Mouse (Mus musculus) left cerebral cortex, adult 8-10 months (tissue): ENCODE measurements around the gene Dpy19l2. TPM values are rescaled to one million over a fixed set of nuclear protein-coding genes. Genes with fewer than 3 reads are reported as not detected.
A peak's percentile ranks its signal among the peaks of the same experiment; 100 is the strongest.
"Not testable (repeated sequence)": the region's sequence is repeated elsewhere in the genome, so short reads cannot be mapped to it uniquely, and the experiment has no call there.

Experiments
- DNase-seq, 2 experiments: peaks; one replicate each; pipeline ENCODE4 v3.0.0; 2022; ENCODE audit warnings: low spot score in 2 of 2
- total RNA-seq, 4 experiments: library from RNA; stranded (reverse); gene quantifications; 2 replicates each; pipeline ENCODE4 v1.2.4; 2022

The Dpy19l2 gene
- total RNA-seq: under 1 TPM; 0.21 to 0.43 (median 0.34) TPM

DNA sequence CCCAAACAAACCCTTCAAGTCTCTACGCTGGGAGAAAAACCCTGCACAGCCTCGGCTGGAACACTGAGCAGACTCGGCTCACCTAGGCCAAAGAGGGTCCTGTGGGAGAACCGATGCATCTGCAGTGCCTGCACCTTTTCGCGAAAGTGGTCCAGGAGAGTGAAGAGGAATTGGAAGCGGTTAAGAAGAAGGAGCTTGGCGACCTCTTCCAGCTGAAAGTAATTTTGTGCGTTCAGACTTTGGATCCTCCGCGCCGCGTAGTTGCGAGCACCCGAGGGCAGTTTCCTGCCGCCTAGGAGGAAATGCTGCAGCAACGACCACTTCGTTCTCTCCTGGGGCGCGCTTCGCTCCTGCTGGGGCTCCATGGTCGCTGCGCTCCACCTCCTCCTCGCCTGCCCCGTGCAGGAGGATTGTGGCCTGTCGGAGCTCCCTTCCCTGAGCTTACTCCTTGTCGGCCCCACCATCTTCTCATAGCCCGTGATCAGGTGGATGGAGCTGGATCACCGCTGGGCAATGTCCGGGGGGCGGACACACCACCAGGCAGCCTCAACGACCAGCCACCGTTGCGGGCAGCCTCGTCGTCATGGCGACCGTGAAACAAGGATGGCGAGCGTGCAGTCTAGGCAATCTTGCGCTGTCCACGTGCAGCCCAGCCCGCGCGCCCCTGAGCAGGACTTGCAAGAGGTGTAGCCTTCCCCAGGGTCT lies at the start of gene Dpy19l2:
Dpy19l2 (minus strand) TSS at position 594 of the 705 bp plus-strand sequence.
- DNase-seq: peak; percentile 4 to 13

DNA sequence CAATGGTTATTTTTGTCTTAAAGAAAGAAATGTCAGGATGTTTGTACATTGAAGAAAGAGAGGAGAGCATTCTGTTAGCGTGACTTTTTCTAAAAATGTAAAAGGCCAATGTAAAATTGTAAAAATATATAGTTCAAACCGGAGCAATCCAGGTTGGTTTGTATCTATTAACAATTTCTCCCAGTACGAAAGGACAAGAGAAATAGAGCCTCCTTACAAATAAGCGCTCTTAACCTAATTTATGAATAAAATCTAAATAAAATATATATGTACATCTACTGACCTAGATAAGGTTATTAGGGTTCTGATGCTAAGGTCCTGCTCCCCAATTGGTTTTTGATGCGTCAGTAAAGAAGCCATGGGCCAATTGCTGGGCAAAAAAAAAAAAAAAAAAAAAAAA lies 48.9 kb upstream of the Dpy19l2 start:
- no peak for DNase-seq

DNA sequence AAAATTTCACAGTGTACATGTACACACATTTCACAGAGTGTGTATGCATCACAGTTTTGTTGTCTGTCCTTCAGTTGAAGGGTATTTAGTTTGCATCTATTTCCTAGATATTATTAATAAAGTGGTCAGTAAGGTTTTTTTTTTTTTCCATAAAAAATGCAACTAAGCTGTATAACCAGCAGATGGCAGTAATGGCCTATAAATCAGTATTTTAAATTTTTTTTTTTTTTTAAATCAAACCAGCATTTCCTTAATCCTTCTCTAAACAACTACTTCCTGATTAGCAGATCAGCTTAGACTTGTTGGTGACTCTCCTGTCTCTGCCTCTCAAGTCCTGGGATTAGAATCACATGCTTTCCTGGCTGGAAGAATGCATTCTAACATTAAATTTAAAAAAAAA lies 5.2 kb upstream of the Dpy19l2 start:
- DNase-seq: no peak

DNA sequence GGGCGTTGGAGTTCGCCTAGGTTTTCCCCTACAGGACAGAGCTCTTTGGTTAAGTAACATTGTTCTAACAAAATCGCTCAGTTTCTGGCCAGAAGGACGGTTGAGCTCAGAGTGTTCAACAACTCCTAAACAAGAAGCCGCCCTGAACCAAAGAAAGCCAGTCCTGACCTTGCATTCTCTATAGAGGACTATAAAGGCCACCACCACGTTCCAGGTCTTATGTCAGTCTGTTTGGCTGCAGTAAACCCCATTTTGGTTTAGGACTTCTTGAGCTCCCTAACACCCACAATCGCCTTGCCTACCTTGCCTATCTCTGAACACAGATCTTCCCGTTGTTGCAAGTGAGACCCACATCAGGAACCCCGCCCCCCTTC lies 299 bp upstream of the Dpy19l2 start:
- no peak for DNase-seq

DNA sequence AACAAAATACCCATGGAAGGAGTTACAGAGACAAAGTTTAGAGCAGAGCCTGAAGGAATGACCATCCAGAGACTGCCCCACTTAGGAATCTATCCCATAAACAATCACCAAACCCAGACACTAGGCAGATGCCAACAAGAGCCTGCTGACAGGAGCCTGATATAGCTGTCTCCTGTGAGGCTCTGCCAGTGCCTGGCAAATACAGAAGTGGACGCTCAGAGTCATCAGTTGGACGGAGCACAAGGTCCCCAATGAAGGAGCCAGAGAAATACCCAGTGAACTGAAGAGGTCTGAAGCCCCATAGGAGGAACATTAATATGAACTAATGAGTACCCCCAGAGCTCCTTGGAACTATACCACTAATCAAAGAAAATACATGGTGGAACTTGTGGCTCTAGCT lies 58.8 kb downstream of the Dpy19l2 start:
- DNase-seq: not testable (repeated sequence)

DNA sequence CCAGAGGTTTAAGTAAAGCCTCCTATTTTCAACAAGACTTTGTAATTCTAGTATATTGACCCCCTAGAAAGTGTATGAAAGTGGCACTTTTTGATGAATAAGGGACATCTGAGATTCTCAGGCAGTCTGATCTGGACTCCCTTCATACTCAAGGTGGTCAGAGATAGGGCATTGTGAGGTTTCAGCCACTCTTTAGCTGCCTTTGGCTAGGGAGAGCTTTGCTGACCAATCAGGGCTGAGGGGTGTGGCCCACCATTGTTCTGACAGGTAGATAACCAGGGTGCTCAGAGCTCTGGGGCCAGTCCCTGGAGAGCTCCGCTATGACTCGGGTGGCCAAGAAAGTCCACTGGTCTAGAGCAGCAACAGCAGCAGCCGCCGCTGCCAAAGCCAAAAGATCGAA lies 71.2 kb downstream of the Dpy19l2 start, which contains the start of gene Cypt4:
Cypt4 (plus strand) TSS at position 301 of the 400 bp plus-strand sequence.
- no peak for DNase-seq

DNA sequence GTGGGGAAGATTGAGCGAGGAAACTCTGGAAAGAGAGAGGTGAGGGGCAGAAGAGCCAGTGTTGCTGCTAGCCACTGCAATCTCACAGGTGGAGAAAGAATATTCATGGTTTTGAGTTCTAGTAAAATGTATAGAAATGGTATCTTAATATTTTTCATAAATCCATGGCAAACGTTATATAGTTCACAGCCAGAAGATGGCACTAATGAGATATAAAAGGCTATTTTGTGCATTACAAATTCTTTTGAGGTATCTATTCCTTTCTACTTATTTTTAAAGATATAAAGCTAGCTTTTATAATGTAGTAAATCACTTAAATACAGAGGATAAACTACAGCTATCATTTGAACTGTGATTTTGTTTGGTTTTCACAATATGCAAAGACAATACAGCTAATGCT lies 157.9 kb downstream of the Dpy19l2 start:
- DNase-seq: no peak

DNA sequence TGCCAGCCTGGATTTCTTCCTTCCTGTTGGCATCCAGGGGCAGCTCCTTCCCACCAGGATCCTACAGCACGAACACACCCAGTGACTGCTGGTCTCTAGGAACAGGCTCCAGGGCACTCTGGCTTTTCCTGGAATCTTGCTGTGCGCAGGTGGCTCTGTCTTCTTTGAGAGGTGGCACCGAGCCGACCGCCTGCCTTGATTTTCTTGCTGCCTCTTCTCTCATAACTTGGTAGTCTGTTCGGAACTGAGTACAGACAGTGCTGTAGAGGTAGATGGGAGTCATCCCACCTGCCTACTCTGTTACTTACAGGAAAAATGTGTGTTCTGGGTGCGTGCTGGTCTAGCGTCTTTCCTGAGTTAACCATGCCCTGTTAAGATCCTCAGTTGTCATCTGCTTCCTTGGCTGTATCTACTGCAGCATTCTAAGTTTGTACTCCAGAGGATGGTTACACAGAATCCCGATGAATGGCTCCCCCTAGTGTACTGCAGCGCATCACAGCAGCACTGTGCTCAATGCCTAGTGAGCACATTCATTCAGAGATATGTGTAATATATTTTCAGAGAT lies 179.4 kb downstream of the Dpy19l2 start:
- peak; percentile 55 to 75 for DNase-seq

DNA sequence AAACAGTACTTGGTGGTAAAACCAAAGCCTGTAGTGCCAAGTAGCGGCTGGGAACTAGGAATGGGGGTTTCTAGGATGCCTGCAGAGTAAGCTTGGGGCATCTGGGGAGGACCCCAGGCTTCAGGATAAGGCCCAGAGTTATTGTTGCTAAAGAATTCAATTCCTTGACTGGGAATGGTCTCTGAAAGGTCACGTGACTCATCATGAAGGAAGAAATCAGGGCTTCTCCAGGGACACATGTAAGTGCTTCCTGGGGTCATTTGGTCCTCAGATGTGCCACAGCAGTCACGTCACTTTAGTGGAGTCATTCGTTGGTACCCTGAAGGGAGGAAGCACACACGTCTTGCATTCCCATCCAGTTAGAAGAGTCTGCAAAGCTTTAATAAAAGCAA lies 182.0 kb downstream of the Dpy19l2 start:
- no peak for DNase-seq

DNA sequence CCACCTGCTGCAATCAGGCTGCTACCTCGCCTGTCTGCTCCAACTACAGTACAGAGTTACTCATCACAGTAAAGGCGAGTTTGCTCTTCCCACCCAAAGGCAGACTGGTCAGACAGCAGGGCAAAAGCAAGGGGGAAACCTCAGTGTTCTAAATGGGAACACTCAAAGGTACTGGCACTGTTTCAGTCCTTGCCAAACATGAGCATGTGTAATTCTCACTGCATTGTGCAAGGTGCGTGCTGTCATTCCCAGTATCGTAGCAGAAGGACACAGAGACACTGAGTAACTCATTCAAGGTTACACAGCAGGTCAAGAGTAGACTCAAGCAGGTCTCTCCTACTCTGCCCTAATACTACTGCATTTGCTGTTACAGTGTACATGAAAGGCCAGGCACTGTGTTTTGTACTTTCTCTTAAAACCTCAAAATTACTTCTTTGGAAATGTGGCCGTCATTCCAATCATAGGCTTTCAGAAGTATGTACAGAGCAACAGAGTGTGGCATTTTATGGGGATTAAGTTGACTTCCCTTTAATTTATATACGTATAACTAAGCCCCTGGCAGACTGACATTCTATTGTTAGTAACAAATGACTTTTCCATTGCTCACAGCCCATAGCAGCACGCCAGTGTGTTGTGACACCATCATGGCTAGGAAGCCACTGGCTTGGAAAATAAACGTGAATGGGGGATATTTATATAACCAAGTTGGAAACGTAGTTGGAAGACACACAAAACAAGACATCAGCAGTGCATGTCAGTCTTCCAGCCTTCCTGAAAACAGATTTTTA lies 182.6 kb downstream of the Dpy19l2 start:
- DNase-seq: no peak

DNA sequence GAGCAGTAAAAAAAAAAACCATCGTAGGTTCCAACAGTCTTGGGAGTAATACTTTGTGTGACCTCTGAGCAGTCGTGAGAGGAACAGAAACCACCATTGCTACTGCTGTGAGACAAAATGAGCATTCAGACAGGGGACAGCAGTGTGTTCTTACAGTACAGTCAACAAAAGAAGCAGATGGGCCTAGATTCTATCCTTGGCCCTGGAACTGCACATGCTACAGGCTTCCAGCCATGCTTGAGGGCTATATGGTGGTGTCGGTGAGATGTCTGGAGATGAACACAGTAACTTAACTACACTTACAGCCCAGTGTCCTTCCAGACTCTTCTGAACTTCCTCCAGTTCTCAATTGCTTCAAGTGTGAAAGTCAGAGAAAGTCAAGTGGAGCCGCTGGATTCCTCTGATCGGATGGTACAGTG lies 184.0 kb downstream of the Dpy19l2 start:
- DNase-seq: no peak

DNA sequence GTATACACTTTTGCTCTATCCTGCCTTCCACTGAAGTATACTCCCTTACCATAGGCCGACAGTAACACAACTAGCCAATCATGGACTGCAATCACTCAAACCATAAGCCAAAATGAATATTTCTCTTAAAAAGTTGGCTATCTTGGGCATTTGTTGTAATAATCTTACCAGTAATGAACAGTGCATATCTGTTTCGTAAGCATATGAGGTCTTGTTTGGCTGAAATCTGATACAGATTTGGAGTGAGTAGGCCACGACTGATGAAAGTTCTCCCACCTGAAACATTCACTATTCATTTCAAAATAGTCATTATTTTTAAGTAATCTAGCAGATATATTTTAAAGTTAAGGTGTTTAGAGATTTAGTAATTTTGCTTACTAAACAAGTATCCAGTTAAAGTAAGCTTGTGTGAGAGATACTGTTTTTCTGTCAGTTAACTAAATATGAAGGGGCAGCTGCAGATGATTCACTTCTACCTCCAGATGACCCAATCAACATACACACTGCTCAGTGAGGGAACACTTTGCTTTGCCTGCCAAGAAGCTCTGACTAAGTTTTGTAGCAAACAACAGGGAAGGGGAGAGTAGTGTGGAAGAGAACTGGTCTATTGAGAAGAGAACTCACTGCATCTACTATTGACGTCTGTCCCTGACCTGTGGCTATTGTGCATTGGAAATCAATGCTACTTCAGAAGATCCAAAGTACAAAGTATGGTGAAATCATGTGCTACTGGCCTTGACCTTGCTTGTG lies 184.5 kb downstream of the Dpy19l2 start:
- DNase-seq: no peak

DNA sequence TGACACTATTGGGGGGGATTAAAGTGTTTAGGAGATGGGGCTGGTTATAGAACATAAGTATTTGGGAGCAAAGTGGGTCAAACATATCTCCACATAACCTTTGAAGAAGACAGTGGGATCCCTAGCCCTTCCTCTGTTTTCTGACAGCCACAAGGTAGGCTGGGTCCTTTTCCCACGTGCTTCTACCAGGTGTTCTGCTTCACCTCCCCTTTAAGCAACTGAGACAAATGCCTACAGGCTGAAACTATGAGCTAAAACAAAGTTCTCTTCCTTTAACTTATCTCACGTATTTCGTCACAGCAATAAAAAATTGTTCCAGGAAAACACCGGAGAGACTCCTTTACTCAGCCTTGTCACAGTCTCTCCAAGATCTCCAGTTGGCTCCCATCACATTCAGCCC lies 187.2 kb downstream of the Dpy19l2 start:
- no peak for DNase-seq

Other genes with a start within 250 kb of the Dpy19l2 start
- 10 to 100 TPM; 80.2 to 89.8 (median 88.1) TPM for gene Dpy19l1, start 193.2 kb downstream of the Dpy19l2 start, total RNA-seq
- gene Cypt4, start 71.1 kb downstream of the Dpy19l2 start, total RNA-seq: not detected
- gene Tbx20, start 78.0 kb upstream of the Dpy19l2 start, total RNA-seq: under 1 TPM in 1 of 4 experiments, not detected in 3; 0.02 TPM